Mouse (Mus musculus): Measurements from ENCODE around the gene Man2a1.

DNA sequence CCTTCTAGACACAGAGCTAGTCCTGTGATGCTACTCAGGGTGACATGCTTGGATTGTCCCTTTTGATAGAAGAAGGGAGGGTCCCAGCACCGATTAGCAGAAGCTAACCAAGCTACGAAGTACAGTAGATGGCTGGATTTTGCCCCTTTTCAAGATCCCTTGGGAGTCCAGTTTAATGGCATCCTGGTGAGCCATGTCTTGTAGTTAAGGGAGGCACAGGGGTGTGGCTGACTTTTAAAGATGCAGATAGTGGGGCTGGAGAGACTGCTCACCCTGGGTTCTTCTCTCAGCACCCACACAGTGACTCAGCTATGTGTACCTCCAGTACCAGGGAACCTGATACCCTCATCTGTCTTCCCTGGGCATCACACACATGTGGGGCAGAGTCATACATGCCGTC lies 20.1 kb downstream of the Man2a1 start:
- no peak for TF ChIP-seq POLR2A (IDR thresholded peaks at IDR 0.05; ENCODE audit: control insufficient read depth, low read depth, low read length)
- no peak for TF ChIP-seq CTCF (IDR thresholded peaks at IDR 0.05; ENCODE audit: control insufficient read depth, insufficient read depth, insufficient replicate concordance, low read depth, low read length)

Measured in testis, adult 2 months (tissue).